ENCODE assay signal across 8 mouse cellular contexts in the genomic region with DNA sequence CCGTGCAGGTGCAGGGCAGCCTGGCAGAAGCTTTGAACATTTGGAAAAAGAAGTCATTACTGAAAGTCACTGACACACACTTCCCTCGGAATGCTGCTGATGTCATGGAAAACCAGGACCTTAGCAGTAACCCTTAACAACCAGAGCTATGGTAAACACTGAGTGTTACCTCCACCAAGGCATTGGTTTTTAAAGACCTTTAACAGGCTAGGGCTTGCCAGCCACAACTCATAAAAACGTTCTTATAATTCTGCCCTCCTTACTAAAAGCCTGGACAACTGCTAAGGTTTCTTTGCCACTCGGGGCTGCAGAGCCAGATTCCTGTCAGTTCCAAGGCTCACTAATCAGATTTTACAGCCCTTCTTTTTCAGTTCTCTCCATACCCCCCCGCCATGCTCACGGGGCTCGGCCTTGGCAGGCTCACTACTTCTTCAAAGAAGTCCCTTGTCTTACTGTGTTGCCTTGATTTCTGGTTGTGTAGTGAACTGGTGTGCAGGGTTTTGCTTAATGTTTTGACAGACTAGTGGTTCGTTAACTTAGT.
DNase-seq lines count a peak whose midpoint lies in the region.

No protein-coding gene starts in this region.

- H3K36me3 ChIP-seq in forebrain, embryonic 10.5 days (replicated peaks), result no peaks in the 10 kb centered on the region

- H3K4me3 ChIP-seq in forebrain, embryonic 10.5 days, result no peak overlapping the region

- peak overlapping the region; percentile 59 for H3K27ac ChIP-seq in forebrain, embryonic 10.5 days

- peak; percentile 2 for DNase-seq in cerebellum, adult 8-10 months
- no peak for DNase-seq in cerebellum, adult 11 months
- DNase-seq in NIH3T3 (ENCODE audit: low read depth), result peak; percentile 85
- no peak for DNase-seq in forebrain, embryonic 10.5 days (ENCODE audit: extremely low spot score, low spot score)
- DNase-seq in kidney, adult 9 months, result peak; percentile 86
- DNase-seq in lung, postnatal 36 days, result peak; percentile 46
- no peak for DNase-seq in testis, postnatal 10 days (ENCODE audit: low spot score)
- no peak for DNase-seq in frontal cortex, postnatal 25 days (ENCODE audit: low spot score in 2 of 2)

- peaks cover 70% of the 10 kb centered on the region for H3K4me1 ChIP-seq in forebrain, embryonic 10.5 days

- no peaks in the 10 kb centered on the region for H3K27me3 ChIP-seq in forebrain, embryonic 10.5 days (ENCODE audit: poor library complexity, severe bottlenecking)

- 38% methylated on average over 8 of the region's 8 CpGs for WGBS in forebrain, embryonic 10.5 days

- no peaks in the 10 kb centered on the region for H3K9me3 ChIP-seq in forebrain, embryonic 10.5 days

Comparison
In these comparisons a context has a peak if more than half of its experiments do, and no peak if none do; other contexts are left out.
1. DNase-seq: peak in cerebellum, adult 8-10 months (single experiment), NIH3T3 (single experiment), kidney, adult 9 months (single experiment) and lung, postnatal 36 days (single experiment); none in cerebellum, adult 11 months (single experiment), forebrain, embryonic 10.5 days (single experiment), testis, postnatal 10 days (single experiment) and frontal cortex, postnatal 25 days (0 of 2).